Mouse (Mus musculus): ENCODE measurements around the gene Vwa5b2. TPM values are rescaled to one million over a fixed set of nuclear protein-coding genes. Genes with fewer than 3 reads are reported as not detected.
A peak's percentile ranks its signal among the peaks of the same experiment; 100 is the strongest.

The Vwa5b2 gene
- polyA plus RNA-seq, 1 experiment from 2014 or later: 3.0 TPM

GRCm38 (mm10) chr16:20643911-20644310, 54.6 kb downstream of the Vwa5b2 start:
- Histone ChIP-seq H3K36me3 (replicated peaks) (no peaks in the 10 kb centered on the region), H3K4me1 (no peaks in the 10 kb centered on the region), H3K4me3 (no peak overlapping the region), H3K9me3 (no peaks in the 10 kb centered on the region), H3K27me3 (replicated peaks; ENCODE audit: low read depth, poor library complexity, severe bottlenecking) (no peaks in the 10 kb centered on the region), H3K27ac (replicated peaks) (no peak overlapping the region)
- 85% methylated on average over 7 of the region's 7 CpGs for WGBS
- no peak for DNase-seq (ENCODE audit: low spot score)

GRCm38 (mm10) chr16:20651076-20651946, 62.0 kb downstream of the Vwa5b2 start, which contains the start of gene Psmd2:
Gene Psmd2, plus strand, starts transcription at chr16:20651652.
- peaks cover 18% of the 10 kb centered on the region for H3K4me1 ChIP-seq
- peak; percentile 97 for DNase-seq (ENCODE audit: low spot score)
- H3K27ac ChIP-seq (replicated peaks): peak within 1 kb of the TSS; percentile 89
- no peaks in the 10 kb centered on the region for H3K9me3 ChIP-seq
- peaks cover 36% of the 10 kb centered on the region for H3K36me3 ChIP-seq (replicated peaks)
- H3K4me3 ChIP-seq: peak within 1 kb of the TSS; percentile 97
- no peaks in the 10 kb centered on the region for H3K27me3 ChIP-seq (replicated peaks; ENCODE audit: low read depth, poor library complexity, severe bottlenecking)
- 3% methylated on average over 46 of the region's 46 CpGs for WGBS

GRCm38 (mm10) chr16:20651947-20652310, 62.7 kb downstream of the Vwa5b2 start:
- Histone ChIP-seq H3K4me3 (peak overlapping the region; percentile 97), H3K27ac (replicated peaks) (peak overlapping the region; percentile 89), H3K27me3 (replicated peaks; ENCODE audit: low read depth, poor library complexity, severe bottlenecking) (no peaks in the 10 kb centered on the region), H3K36me3 (replicated peaks) (peaks cover 42% of the 10 kb centered on the region), H3K9me3 (no peaks in the 10 kb centered on the region), H3K4me1 (peaks cover 18% of the 10 kb centered on the region)
- no peak for DNase-seq (ENCODE audit: low spot score)
- 11% methylated on average over 12 of the region's 12 CpGs for WGBS

GRCm38 (mm10) chr16:20653315-20653714, 64.0 kb downstream of the Vwa5b2 start:
- no peaks in the 10 kb centered on the region for H3K9me3 ChIP-seq
- peaks cover 18% of the 10 kb centered on the region for H3K4me1 ChIP-seq
- WGBS: 63% methylated on average over 2 of the region's 2 CpGs
- no peak overlapping the region for H3K27ac ChIP-seq (replicated peaks)
- peaks cover 56% of the 10 kb centered on the region for H3K36me3 ChIP-seq (replicated peaks)
- no peak for DNase-seq (ENCODE audit: low spot score)
- peak overlapping the region; percentile 97; the same call in 1 of the 2 replicates for H3K4me3 ChIP-seq
- no peaks in the 10 kb centered on the region for H3K27me3 ChIP-seq (replicated peaks; ENCODE audit: low read depth, poor library complexity, severe bottlenecking)

MicroRNAs encoded within 50 kb of the gene (microRNA counts, 519-probe panel; counts per million panel counts)
- 5,722 counts per million, percentile 92 among the panel's probes with 10 or more counts for microRNA mmu-miR-1224

Small RNAs within 50 kb of the gene (microRNA-seq; reads per million reads assigned to microRNA genes)
- gene Mir1224: 2.1 reads per million

Other genes with a start within 250 kb of the Vwa5b2 start
- gene Abcc5, start 163.1 kb upstream of the Vwa5b2 start, polyA plus RNA-seq (2016; fragmentation: Nextera tagmentation; extraction: Ambion mirVana): 63.9 and 64.3 TPM in 2 replicates
- 157 and 169 TPM in 2 replicates for gene Eif2b5, start 90.7 kb upstream of the Vwa5b2 start, polyA plus RNA-seq (2016; fragmentation: Nextera tagmentation; extraction: Ambion mirVana)
- gene Dvl3, start 72.5 kb upstream of the Vwa5b2 start, polyA plus RNA-seq (2016; fragmentation: Nextera tagmentation; extraction: Ambion mirVana): 33.0 and 35.1 TPM in 2 replicates
- 604 and 650 TPM in 2 replicates for gene Ap2m1, start 54.0 kb upstream of the Vwa5b2 start, polyA plus RNA-seq (2016; fragmentation: Nextera tagmentation; extraction: Ambion mirVana)
- gene Abcf3, start 40.9 kb upstream of the Vwa5b2 start, polyA plus RNA-seq (2016; fragmentation: Nextera tagmentation; extraction: Ambion mirVana): 57.2 and 59.6 TPM in 2 replicates
- 45.0 and 45.8 TPM in 2 replicates for gene Eef1akmt4, start 22.1 kb downstream of the Vwa5b2 start, polyA plus RNA-seq (2016; fragmentation: Nextera tagmentation; extraction: Ambion mirVana)
- 0.49 TPM in 1 of 2 replicates, not detected in the other for gene Gm49333, start 22.1 kb downstream of the Vwa5b2 start, polyA plus RNA-seq (2016; fragmentation: Nextera tagmentation; extraction: Ambion mirVana)
- gene Alg3, start 22.3 kb downstream of the Vwa5b2 start, polyA plus RNA-seq (2016; fragmentation: Nextera tagmentation; extraction: Ambion mirVana): 53.9 and 59.2 TPM in 2 replicates
- gene Camk2n2, start 31.8 kb downstream of the Vwa5b2 start, polyA plus RNA-seq (2016; fragmentation: Nextera tagmentation; extraction: Ambion mirVana): 1.4 TPM in 2 replicates
- gene Ece2, start 40.4 kb downstream of the Vwa5b2 start, polyA plus RNA-seq (2016; fragmentation: Nextera tagmentation; extraction: Ambion mirVana): 3.3 and 4.1 TPM in 2 replicates
- 520 and 530 TPM in 2 replicates for gene Psmd2, start 62.2 kb downstream of the Vwa5b2 start, polyA plus RNA-seq (2016; fragmentation: Nextera tagmentation; extraction: Ambion mirVana)
- 251 and 260 TPM in 2 replicates for gene Eif4g1, start 78.8 kb downstream of the Vwa5b2 start, polyA plus RNA-seq (2016; fragmentation: Nextera tagmentation; extraction: Ambion mirVana)
- gene Fam131a, start 103.8 kb downstream of the Vwa5b2 start, polyA plus RNA-seq (2016; fragmentation: Nextera tagmentation; extraction: Ambion mirVana): 2.9 and 4.8 TPM in 2 replicates
- 151 and 153 TPM in 2 replicates for gene Polr2h, start 128.2 kb downstream of the Vwa5b2 start, polyA plus RNA-seq (2016; fragmentation: Nextera tagmentation; extraction: Ambion mirVana)
- 13.9 and 15.9 TPM in 2 replicates for gene Clcn2, start 128.3 kb downstream of the Vwa5b2 start, polyA plus RNA-seq (2016; fragmentation: Nextera tagmentation; extraction: Ambion mirVana)
- 1.3 and 1.4 TPM in 2 replicates for gene Chrd, start 143.7 kb downstream of the Vwa5b2 start, polyA plus RNA-seq (2016; fragmentation: Nextera tagmentation; extraction: Ambion mirVana)
- 0.44 and 0.72 TPM in 2 replicates for gene Thpo, start 145.0 kb downstream of the Vwa5b2 start, polyA plus RNA-seq (2016; fragmentation: Nextera tagmentation; extraction: Ambion mirVana)

Data from embryonic facial prominence, embryonic 10.5 days (tissue).